Mouse (Mus musculus) induced T-regulatory cell, adult 2 months (primary cell): ENCODE measurements around the gene Olfr1359.

Experiments used
- DNase-seq: peaks from one replicate; pipeline ENCODE4 v3.0.0-alpha.2; 2012; ENCODE audit warnings: low read depth

Olfr1359 gene

DNA sequence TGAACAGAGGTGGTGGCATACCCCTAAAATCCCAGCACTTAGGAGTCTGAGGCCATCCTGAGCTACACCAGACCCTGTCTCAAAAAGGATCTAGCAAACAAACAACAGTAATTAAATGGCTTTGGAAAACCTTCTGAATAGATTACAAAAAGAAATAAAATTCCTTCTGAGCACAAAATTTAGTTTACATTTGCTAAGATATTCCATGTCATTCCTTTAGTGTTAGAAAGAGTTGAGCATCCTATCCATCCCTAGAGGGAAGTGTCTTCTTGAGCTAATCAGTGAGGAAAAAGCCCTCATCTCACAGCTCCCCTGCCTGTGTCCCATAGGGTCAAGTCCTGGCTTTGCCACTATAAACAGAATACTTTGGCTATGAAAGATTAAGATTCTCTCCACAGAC lies at the start of gene Olfr1359:
TSS of gene Olfr1359 (plus strand) at position 301 of the 400 bp plus-strand sequence.
- DNase-seq: no peak

DNA sequence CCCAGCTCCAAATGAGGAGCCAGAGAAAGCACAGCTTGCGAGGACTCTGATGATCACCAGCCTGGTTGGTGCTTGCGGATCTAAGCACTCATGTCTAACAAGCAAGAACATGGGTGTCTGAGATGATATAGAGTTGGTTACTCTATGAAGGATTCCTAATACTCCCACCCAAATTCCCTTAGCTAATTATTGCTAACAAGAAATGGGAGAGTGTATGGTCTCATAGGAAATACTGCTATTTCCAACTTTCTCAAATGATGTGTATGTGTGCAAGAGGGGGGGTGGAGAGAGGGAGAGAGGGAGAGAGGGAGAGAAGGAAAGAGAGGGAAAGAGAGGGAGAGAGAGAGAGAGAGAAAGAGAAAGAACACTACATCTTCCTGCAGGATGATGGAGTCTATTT lies 34.6 kb upstream of the Olfr1359 start, which contains the start of gene Olfr1361:
TSS of gene Olfr1361 (minus strand) at position 101 of the 400 bp plus-strand sequence.
- DNase-seq: no peak

DNA sequence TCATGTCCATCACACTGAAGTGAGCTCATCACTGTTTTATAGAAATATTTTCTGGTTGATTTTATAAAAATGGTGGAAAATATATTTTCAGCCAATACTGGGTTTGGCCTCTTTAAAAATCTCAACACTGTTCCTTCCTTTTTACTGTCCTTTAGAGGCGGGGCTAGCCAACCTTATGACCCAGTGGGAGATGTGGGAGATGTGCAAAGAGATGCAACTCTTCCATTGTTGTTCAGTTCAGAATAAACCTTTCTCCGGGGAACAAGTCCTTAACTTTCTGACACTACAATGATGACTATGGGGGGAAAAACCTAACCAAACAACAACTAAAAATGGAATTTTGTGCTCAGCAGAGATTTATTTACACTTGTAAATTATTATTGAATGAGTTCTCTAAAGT lies 20.6 kb upstream of the Olfr1359 start, which contains the start of gene Olfr1360:
TSS of gene Olfr1360 (minus strand) at position 101 of the 400 bp plus-strand sequence.
- no peak for DNase-seq

DNA sequence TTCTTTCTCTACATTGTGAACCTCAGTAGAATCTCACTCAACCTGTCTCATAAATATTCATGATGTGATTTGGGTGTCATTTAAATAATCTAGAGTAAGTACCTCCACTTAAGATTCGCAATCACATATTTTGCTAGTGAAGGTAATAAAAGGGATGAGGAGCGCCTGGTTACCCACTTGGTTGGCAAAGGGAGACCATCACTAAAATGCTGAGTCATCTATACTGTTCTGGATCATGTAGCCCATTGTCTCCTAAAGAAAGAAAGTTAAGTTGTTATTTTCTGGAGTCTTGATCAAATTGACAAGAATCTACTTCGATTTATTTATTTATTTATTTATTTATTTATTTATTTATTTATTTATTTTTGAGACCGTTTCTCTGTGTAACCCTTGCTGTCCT lies 8.8 kb downstream of the Olfr1359 start:
- DNase-seq: no peak

DNA sequence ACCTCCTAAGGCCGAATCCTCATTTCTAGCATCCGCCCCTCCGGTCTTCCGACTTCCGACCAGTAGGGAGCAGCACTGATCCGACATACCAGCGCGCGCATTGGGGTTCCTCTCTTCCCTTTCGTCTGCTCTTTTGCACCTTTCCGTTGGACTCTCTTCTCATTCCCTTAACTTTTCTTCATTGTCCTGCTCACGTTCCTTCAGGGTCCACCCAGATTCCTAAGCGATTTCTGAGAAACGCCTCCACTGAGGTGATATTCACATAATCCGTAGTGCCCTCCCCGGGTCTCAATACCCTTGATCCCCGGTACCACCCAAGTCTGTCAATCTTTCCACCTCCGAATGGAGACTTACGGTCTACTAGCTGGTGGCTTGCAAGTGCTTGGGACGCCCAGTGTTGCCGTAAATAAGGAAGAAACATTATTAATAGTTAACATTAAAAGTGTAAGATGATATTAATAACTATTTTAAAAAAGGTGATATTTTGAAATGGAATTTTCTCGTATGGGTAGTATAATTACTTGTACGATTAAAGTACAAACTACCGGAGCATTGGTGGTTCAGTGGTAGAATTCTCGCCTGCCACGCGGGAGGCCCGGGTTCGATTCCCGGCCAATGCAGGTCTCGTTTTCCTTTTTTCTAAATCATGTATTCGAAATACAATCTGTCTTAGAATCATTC lies 12.3 kb downstream of the Olfr1359 start:
- DNase-seq: peak; percentile 94

DNA sequence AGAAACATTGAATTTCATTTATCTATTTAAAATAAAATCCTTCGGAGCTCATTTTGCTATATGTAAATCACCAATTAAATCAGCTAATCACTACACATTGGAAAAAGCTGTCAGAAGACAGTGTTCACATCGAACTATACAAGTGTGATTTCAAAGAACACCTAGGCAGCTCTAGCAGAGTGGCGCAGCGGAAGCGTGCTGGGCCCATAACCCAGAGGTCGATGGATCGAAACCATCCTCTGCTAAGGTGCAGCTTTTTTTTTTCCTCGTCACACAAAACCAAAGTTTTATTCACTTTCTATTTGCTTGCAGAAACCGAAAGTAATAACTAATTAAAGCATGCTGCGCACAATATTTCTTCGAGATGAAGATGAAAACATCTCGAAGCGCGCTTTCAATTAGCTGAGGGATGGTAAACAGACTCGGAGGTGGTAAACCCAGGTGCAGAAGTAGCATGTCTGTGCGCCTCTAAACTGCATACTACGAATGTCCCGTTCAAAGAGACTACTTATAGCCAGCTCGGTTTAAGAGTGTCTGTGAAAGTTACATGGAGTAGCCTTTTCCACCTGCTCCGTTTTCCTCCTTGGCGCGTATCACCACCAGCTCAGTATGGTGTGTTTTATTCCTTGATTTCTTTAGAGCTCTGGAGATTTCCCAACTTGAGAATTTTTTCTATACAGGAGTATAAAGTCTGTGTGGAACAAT lies 13.1 kb downstream of the Olfr1359 start:
- peak; percentile 93 for DNase-seq

DNA sequence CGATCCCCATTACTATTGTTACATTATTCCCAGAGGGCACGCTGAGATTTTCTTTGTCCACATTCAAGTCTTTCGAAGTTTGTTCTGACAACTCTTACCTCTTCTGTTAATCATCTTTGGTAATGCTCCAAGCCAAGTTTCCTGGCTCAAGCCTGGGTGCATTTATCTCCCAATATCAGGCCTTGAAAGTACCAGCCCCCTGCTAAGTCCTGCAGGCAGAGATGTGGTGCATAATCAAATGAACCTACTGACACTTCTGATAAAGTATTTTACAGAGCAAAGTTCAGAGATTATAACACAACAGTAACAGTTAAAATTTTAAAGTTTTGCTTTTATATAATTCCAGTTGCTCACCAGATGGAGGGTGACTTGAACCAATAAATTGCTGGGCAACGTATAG lies 13.8 kb downstream of the Olfr1359 start:
- no peak for DNase-seq

DNA sequence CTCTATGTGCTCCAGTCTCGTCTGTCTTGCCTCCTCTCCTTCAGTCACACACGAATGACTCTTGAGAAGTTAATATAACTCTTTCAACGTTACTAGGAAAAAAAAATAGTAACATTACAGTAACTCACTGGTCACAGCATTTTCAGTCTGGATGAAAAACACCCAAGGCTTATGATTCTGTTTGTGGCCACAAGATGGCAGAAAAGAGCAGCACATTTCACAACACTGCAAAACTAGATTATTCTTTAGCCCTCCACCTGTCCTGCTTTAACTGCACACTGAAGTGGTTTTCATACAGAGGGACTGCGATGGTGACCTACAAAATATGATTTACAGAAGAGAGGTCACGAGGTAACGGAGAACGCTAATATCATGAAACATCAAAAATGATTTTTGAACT lies 16.8 kb downstream of the Olfr1359 start:
- DNase-seq: peak; percentile 90

DNA sequence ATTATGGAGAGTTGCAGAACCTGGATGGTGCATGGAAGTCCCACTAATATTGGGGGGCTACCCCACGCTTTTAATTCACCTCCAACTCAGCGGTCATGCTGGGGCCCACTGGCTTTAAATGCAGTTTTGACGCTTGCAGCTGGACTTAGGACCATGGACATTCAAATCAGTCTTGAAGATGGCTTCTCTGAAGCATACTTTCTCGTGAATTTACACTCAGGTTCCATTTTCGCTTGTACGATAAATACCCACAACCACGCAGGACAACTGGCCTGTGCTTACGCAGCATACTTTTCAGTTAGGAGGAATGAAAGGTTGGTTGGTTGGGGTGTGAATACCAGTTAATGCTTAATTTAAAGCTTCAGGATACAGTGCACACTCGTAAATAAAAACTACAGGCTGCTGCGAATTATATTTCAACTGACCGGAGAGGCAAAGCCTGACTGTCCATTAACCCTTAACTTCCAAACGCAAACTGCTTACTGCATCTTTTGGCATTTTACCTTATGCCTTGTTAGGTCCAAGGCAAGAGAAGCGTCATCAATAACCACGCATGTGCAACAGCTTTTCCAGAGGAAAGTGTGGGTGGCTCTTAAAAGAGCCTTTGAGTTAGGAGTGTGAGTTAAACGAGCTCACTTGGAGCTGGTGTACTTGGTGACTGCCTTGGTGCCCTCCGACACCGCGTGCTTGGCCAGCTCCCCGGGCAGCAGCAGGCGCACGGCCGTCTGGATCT lies 17.4 kb downstream of the Olfr1359 start:
- peak; percentile 73 for DNase-seq

DNA sequence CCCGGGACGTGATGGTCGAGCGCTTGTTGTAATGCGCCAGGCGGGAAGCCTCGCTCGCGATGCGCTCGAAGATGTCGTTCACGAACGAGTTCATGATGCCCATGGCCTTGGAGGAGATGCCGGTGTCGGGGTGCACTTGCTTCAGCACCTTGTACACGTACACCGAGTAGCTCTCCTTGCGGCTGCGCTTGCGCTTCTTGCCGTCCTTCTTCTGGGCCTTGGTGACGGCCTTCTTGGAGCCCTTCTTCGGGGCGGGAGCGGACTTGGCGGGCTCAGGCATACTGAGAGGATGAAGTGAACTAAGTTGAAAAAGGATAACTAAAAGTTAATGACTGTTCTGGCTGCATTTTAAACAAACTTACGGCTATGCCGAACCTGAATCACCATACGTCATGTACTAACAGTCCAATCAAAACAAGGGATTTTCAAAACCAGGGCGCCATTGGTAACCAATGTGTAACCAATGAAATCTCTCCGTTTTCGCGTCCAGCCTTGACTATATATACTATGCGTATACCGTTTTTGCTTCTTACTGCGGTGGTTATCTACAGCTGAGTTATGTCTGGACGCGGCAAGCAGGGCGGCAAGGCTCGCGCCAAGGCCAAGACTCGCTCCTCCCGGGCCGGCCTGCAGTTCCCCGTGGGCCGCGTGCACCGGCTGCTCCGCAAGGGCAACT lies 18.1 kb downstream of the Olfr1359 start, which contains the start of the genes Hist1h2bl and Hist1h2ai:
TSS of gene Hist1h2bl (minus strand) at position 280 of the 676 bp plus-strand sequence.
TSS of gene Hist1h2ai (plus strand) at position 559 of the 676 bp plus-strand sequence.
- DNase-seq: peak; percentile 95

DNA sequence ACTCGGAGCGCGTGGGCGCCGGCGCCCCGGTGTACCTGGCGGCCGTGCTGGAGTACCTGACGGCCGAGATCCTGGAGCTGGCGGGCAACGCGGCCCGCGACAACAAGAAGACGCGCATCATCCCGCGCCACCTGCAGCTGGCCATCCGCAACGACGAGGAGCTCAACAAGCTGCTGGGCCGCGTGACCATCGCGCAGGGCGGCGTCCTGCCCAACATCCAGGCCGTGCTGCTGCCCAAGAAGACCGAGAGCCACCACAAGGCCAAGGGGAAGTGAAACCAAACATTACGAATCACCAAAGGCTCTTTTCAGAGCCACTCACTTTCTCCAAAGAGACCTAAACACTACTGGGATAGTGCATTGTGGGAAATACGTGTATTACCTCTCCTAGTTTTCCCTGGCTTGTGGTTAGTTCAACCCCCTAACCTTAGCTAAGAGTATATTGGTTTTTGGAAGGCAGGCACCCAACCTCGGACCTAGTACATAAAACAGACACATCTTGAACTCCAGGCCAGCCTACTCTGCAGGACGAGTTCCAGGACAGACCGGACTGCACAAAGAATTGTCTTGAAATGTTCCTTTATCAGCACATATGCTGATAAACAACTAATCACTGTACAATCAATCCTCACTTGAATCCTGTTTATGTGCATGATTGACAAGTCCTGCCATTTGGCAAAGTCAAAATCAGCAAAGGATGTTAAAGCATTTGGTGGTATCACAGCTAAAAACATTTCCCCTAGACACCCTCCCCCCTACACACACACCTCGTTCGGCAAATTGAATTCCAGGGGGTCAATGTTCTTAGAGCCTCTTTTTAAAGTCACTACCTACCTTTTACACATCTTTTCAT lies 18.9 kb downstream of the Olfr1359 start:
- peak; percentile 78 for DNase-seq

DNA sequence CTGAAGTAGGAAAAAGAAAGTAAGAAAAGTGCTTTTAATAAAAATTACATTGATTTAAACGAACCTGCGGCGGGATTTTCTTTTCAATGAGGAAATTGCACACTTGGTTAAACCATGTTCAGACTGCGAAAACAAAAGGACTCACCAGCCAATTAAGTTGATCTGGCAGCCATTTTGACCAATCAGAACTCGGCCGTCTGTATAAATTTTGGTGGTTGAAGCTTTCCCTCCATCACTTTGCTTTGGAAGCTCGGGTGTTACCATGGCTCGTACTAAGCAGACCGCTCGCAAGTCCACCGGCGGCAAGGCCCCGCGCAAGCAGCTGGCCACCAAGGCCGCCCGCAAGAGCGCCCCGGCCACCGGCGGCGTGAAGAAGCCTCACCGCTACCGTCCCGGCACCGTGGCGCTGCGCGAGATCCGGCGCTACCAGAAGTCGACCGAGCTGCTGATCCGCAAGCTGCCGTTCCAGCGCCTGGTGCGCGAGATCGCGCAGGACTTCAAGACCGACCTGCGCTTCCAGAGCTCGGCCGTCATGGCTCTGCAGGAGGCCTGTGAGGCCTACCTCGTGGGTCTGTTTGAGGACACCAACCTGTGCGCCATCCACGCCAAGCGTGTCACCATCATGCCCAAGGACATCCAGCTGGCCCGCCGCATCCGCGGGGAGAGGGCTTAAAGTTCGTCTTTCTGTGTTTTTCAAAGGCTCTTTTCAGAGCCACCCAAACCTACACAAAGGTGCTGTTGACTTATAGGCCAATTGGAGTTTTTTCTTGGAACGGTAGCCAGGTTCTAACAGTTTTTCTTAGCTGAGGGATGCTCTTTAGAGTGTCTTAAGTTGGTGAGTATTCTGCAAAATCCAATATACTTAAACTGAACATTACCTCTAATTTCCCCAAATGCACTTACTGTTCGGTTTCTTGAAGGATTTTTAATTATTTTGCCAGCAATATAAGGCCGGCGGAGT lies 19.8 kb downstream of the Olfr1359 start, which contains the start of gene Hist1h3h:
TSS of gene Hist1h3h (plus strand) at position 263 of the 961 bp plus-strand sequence.
- peak; percentile 95 for DNase-seq

DNA sequence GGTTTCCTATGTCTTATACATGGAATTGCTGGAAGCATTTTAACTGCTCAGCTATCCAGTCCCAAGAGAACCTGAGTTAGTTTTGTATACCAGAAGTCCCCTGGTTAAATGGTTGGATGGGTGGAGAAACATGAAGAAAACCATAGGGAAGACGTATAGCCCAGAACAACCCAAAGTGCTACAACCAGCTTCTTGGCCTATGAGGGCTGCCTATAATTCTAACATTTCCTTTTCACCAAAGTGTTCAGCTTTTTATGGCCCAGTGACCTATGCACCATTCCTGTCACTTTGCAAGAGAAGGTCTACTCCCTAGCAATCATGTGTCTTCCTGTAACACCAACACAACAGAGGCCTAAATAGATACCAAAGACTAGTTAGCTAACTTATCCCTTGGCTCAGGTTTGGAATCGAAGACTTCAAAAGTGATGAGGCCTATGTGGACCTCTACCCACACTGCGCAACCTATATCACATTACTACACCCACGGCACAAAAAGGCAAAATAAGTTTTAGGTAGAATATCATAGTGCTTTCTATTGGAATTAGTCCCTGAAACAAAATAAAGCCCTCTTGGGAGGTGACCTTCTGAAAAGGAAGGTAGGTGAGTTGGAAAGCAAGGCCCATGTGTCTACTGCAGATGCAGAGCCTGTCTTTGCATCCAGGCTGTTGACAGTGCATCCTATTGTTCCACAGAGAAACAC lies 20.6 kb downstream of the Olfr1359 start:
- DNase-seq: peak; percentile 44

DNA sequence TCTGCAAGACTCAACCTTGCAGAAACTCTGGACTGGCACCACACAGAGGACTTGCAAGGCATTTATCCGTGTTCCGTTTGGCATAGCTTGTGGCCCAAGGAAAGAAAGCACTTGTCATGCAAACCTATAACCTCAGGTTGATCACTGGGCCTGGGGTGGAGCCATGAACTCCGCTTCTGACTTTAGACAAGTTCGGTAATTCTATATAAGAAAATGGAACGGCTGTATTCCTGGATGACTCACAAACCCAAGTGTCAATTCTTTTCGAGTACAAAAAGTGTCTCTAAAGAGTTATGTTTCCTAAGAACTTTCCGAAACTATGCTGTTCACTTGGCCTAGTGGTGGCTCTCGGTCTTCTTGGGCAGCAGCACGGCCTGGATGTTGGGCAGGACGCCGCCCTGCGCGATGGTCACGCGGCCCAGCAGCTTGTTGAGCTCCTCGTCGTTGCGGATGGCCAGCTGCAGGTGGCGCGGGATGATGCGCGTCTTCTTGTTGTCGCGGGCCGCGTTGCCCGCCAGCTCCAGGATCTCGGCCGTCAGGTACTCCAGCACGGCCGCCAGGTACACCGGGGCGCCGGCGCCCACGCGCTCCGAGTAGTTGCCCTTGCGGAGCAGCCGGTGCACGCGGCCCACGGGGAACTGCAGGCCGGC lies 23.3 kb downstream of the Olfr1359 start:
- peak; percentile 64 for DNase-seq

DNA sequence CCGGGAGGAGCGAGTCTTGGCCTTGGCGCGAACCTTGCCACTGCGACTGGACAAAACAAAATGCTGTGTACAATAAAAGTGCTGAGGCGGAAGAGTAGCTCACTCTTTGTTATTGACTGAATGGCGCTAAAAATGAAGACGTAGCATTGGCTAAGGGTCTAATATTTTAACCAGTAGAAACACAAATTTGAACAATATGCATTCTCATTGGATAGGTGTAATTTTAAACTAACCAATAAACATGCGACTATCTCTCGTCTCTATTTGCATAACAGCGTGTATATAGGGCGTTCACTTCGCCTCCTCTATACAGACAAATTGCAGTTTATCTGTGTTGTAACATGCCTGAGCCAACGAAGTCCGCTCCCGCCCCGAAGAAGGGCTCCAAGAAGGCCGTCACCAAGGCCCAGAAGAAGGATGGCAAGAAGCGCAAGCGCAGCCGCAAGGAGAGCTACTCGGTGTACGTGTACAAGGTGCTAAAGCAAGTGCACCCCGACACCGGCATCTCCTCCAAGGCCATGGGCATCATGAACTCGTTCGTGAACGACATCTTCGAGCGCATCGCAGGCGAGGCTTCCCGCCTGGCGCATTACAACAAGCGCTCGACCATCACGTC lies 24.0 kb downstream of the Olfr1359 start, which contains the start of gene Hist1h2bm:
TSS of gene Hist1h2bm (plus strand) at position 288 of the 616 bp plus-strand sequence.
- peak; percentile 94 for DNase-seq

DNA sequence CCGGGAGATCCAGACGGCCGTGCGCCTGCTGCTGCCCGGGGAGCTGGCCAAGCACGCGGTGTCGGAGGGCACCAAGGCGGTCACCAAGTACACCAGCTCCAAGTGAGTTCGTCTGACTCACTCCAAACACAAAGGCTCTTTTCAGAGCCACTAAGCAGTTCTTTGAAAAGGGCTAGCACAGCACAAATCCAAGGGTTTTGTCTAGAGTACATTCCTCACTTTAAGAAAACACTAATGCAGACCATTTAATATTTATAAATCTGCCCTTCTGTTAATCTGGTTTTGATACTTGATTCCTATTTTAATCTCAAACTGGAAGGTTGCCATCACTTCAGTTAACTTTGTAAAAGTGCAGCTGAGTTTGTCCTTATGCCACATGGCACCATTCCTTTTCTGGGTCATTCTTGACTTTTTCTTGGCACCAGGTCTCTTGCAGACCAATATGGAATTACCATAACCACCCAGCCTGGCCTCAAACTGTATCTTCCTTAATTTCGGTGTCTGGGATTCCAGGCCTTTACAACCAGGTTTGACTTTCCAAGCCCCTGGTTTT lies 24.5 kb downstream of the Olfr1359 start:
- DNase-seq: peak; percentile 50

DNA sequence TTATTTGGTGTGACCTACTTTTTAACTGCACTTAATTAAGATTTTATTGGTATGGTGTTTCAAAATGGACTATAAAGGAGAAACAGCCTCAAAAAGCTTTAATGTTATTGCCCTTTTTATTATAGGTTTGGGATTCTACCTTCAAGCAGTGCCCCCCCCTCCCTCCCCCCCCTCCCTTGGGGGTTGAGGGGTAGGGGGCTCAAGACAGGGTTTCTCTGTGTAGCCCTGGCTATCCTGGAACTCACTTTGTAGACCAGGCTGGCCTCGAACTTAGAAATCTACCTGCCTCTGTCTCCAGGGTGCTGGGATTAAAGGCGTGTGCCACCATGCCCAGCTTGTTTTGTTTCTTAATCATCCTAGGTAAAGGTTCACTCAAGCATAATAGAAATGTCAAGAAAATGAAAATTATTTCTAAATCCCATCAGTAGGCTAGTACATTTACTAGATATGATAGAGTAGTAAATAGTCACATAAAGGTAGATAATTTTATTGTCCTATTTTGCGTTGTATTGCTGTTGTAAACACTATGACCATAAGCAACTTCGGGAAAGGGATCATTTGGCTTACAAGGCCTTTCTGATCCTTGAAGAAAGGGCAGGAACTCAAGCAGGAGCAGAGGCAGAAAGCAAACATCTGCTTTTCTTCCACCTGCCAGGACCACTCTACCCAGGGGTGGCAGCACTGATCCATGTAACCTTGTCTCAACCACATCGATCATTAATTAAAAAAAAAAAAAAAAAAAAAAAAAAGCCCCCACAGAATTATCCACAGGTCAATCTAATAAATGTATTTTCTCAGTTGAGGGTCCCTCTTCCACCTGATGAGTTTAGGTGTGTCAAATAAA lies 25.3 kb downstream of the Olfr1359 start:
- DNase-seq: no peak
